Mouse (Mus musculus) heart, embryonic 16.5 days (tissue): Measurements from ENCODE around the gene Wdr31. TPM values are rescaled to one million over a fixed set of nuclear protein-coding genes. Genes with fewer than 3 reads are reported as not detected.

Experiments used
- ATAC-seq: fragments of 200-750 bp; cut with Nextera tagmentation; replicated peaks from 2 replicates; pipeline ENCODE4 v1.8.0; 2017; ENCODE audit warnings: moderate number of reproducible peaks; ENCODE audit not compliant: insufficient read depth, low FRiP score; ENCODE audit errors: extremely low read depth
- H3K27ac ChIP-seq: fragments of 300-500 bp; sonication (generic); 2 replicates; pipeline ENCODE4 v1.5.1; 2014; ENCODE audit warnings: mild to moderate bottlenecking, low read length, control low read depth, moderate library complexity
- H3K27me3 ChIP-seq: fragments of 300-500 bp; sonication (generic); 2 replicates; pipeline ENCODE4 v1.6.1; 2014; ENCODE audit warnings: low read length, mixed read lengths; ENCODE audit not compliant: control insufficient read depth, insufficient read depth
- H3K36me3 ChIP-seq: fragments of 300-500 bp; sonication (generic); 2 replicates; pipeline ENCODE4 v1.6.1; 2014; ENCODE audit not compliant: control insufficient read depth, insufficient read depth
- H3K4me1 ChIP-seq: fragments of 300-500 bp; sonication (generic); 2 replicates; pipeline ENCODE4 v1.6.1; 2014; ENCODE audit warnings: low read length, mixed read lengths; ENCODE audit not compliant: control insufficient read depth, insufficient read depth
- H3K4me2 ChIP-seq: fragments of 300-500 bp; sonication (generic); 2 replicates; pipeline ENCODE4 v1.6.1; 2014; ENCODE audit warnings: low read depth, mild to moderate bottlenecking, control low read depth, low read length
- H3K4me3 ChIP-seq: fragments of 300-500 bp; sonication (generic); 2 replicates; pipeline ENCODE4 v1.5.1; 2014; ENCODE audit warnings: mild to moderate bottlenecking, control low read depth, low read length
- H3K9ac ChIP-seq: fragments of 300-500 bp; sonication (generic); 2 replicates; pipeline ENCODE4 v1.6.1; 2014; ENCODE audit warnings: low read length, control low read depth
- H3K9me3 ChIP-seq: fragments of 300-500 bp; sonication (generic); replicated peaks from 2 replicates; pipeline ENCODE4 v1.6.1; 2016; ENCODE audit warnings: low read length; ENCODE audit not compliant: control insufficient read depth
- WGBS: fragments of 180-500 bp; shearing (Covaris S2); extraction: QIAGEN DNeasy Blood & Tissue Kit; methylation state at CpG from one replicate; pipeline ENCODE4 v1.1.7; 2014; 5-methylcytosine and 5-hydroxymethylcytosine counted together
- polyA plus RNA-seq: library from polyadenylated mRNA; unstranded; fragments of >200 nt; fragmentation: Nextera tagmentation; extraction: Ambion mirVana; gene quantifications from 2 replicates; pipeline ENCODE4 v1.2.1, GENCODE M21; 2015

The Wdr31 gene
- polyA plus RNA-seq, 1 experiment from 2014 or later: 3.1 TPM

DNA sequence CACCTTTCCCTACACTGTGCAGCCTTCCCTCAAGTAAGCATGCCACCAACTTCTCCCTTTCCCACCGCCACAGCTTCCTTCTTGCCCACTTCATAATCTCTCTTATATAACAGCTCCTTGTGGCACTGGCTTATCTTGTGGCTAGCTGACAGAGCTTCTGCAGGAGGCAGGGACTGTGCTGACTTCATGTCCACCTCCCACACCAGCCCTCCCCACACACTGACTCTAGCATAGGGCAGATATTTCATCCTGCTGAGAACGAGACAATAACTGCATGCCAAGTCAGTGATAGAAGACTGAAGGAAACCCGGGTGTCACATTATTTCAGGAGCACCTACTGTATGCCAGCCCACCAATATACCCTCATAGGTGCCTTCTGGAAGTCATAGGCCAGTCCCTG, 44.8 kb upstream of the Wdr31 start:
- Histone ChIP-seq H3K9me3 (no peaks in the 10 kb centered on the region), H3K36me3 (peaks cover 21% of the 10 kb centered on the region), H3K9ac (no peak overlapping the region), H3K4me2 (no peak overlapping the region; the same call in 1 of the 2 replicates), H3K4me1 (peaks cover 34% of the 10 kb centered on the region), H3K27me3 (no peaks in the 10 kb centered on the region), H3K4me3 (no peak overlapping the region), H3K27ac (peak overlapping the region; percentile 55)
- 36% methylated on average over 3 of the region's 3 CpGs for WGBS
- ATAC-seq: no peak

GRCm38 (mm10) chr4:62514995-62515394, 44.3 kb upstream of the Wdr31 start:
- 68% methylated on average over 7 of the region's 7 CpGs for WGBS
- peaks cover 26% of the 10 kb centered on the region for H3K36me3 ChIP-seq
- H3K4me3 ChIP-seq: no peak overlapping the region
- no peak overlapping the region for H3K27ac ChIP-seq
- no peaks in the 10 kb centered on the region for H3K27me3 ChIP-seq
- no peak overlapping the region for H3K4me2 ChIP-seq
- ATAC-seq: no peak
- peaks cover 34% of the 10 kb centered on the region for H3K4me1 ChIP-seq
- H3K9me3 ChIP-seq: no peaks in the 10 kb centered on the region
- no peak overlapping the region for H3K9ac ChIP-seq

GRCm38 (mm10) chr4:62513998-62514506, 43.4 kb upstream of the Wdr31 start:
- Histone ChIP-seq H3K36me3 (peaks cover 35% of the 10 kb centered on the region), H3K4me3 (no peak overlapping the region), H3K4me2 (no peak overlapping the region)

GRCm38 (mm10) chr4:62509946-62510345, 39.2 kb upstream of the Wdr31 start:
- H3K9ac ChIP-seq: no peak overlapping the region
- 89% methylated on average over 11 of the region's 11 CpGs for WGBS
- H3K4me1 ChIP-seq: no peaks in the 10 kb centered on the region
- ATAC-seq: no peak
- H3K27me3 ChIP-seq: no peaks in the 10 kb centered on the region
- no peak overlapping the region for H3K27ac ChIP-seq
- H3K4me2 ChIP-seq: no peak overlapping the region
- no peak overlapping the region for H3K4me3 ChIP-seq
- H3K9me3 ChIP-seq: no peaks in the 10 kb centered on the region
- peaks cover 51% of the 10 kb centered on the region for H3K36me3 ChIP-seq

More at GRCm38 (mm10) chr4:62513998-62514506, 43.4 kb upstream of the Wdr31 start:
- no peak for ATAC-seq
- no peak overlapping the region for H3K9ac ChIP-seq
- no peaks in the 10 kb centered on the region for H3K9me3 ChIP-seq
- H3K27me3 ChIP-seq: no peaks in the 10 kb centered on the region
- H3K4me1 ChIP-seq: peaks cover 32% of the 10 kb centered on the region
- H3K27ac ChIP-seq: no peak overlapping the region
- 63% methylated on average over 11 of the region's 11 CpGs for WGBS

GRCm38 (mm10) chr4:62508839-62509238, 38.1 kb upstream of the Wdr31 start:
- H3K9ac ChIP-seq: no peak overlapping the region
- no peak overlapping the region for H3K27ac ChIP-seq
- H3K4me3 ChIP-seq: no peak overlapping the region
- 84% methylated on average over 5 of the region's 5 CpGs for WGBS
- no peak for ATAC-seq
- no peak overlapping the region for H3K4me2 ChIP-seq
- no peaks in the 10 kb centered on the region for H3K4me1 ChIP-seq
- no peaks in the 10 kb centered on the region for H3K9me3 ChIP-seq
- peaks cover 51% of the 10 kb centered on the region for H3K36me3 ChIP-seq
- no peaks in the 10 kb centered on the region for H3K27me3 ChIP-seq

- H3K4me2 ChIP-seq: no peak overlapping the region
- ATAC-seq: no peak
- WGBS: 54% methylated on average over 2 of the region's 2 CpGs
- H3K36me3 ChIP-seq: peaks cover 39% of the 10 kb centered on the region
- no peak overlapping the region for H3K9ac ChIP-seq
- 0 out of 2 replicates have a peak, but pooled peaks cover 3% of the 10 kb centered on the region for H3K4me1 ChIP-seq
- H3K27ac ChIP-seq: no peak overlapping the region
- H3K27me3 ChIP-seq: no peaks in the 10 kb centered on the region
- no peak overlapping the region for H3K4me3 ChIP-seq
- H3K9me3 ChIP-seq: no peaks in the 10 kb centered on the region
Measured at GRCm38 (mm10) chr4:62506798-62507197, 36.1 kb upstream of the Wdr31 start.

DNA sequence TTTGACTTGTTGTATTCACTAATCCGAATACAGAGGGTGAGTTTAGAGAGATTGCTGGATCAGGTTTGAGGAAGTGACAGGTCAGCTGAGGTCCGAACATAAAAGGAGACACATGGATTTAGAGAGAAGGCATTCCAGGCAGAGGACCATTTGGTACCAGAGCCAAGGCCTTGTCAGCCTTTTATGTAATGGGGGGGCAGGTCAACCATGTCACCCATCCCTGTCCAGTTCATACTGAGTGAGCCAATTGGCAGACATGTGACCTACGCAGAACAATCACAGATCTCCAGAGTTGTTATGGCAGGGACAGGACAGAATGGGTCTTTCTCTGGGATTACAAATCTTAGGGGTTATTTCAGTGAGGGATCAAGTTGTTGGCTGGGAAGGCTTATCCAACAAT, 35.3 kb upstream of the Wdr31 start:
- Histone ChIP-seq H3K9me3 (no peaks in the 10 kb centered on the region), H3K4me3 (no peak overlapping the region), H3K27me3 (no peaks in the 10 kb centered on the region), H3K4me1 (peaks cover 6% of the 10 kb centered on the region), H3K4me2 (no peak overlapping the region), H3K9ac (no peak overlapping the region), H3K27ac (no peak overlapping the region), H3K36me3 (peaks cover 34% of the 10 kb centered on the region)
- ATAC-seq: no peak
- 80% methylated on average over 3 of the region's 3 CpGs for WGBS

- Histone ChIP-seq H3K36me3 (peaks cover 15% of the 10 kb centered on the region), H3K4me1 (peaks cover 6% of the 10 kb centered on the region), H3K27me3 (no peaks in the 10 kb centered on the region), H3K4me3 (peak within 1 kb of the TSS; percentile 81), H3K27ac (peak within 1 kb of the TSS; percentile 80), H3K9me3 (no peaks in the 10 kb centered on the region), H3K9ac (peak within 1 kb of the TSS; percentile 82), H3K4me2 (peak within 1 kb of the TSS; percentile 84)
- 79% methylated on average over 3 of the region's 3 CpGs for WGBS
- no peak for ATAC-seq
Measured at GRCm38 (mm10) chr4:62503374-62503970, 32.8 kb upstream of the Wdr31 start, which contains the start of gene Hdhd3. TSS of gene Hdhd3 (minus strand) at chr4:62503467.

- Histone ChIP-seq H3K9ac (no peak overlapping the region), H3K27me3 (no peaks in the 10 kb centered on the region), H3K4me2 (no peak overlapping the region), H3K36me3 (peaks cover 15% of the 10 kb centered on the region), H3K9me3 (no peaks in the 10 kb centered on the region), H3K4me3 (no peak overlapping the region), H3K4me1 (peaks cover 6% of the 10 kb centered on the region), H3K27ac (no peak overlapping the region)
- 63% methylated on average over 7 of the region's 7 CpGs for WGBS
- no peak for ATAC-seq
Measured at GRCm38 (mm10) chr4:62502969-62503368, 32.3 kb upstream of the Wdr31 start.
